Mouse (Mus musculus): Measurements from ENCODE around the gene Rgs3. TPM values are rescaled to one million over a fixed set of nuclear protein-coding genes. Genes with fewer than 3 reads are reported as not detected.

Gene Rgs3
- polyA plus RNA-seq, 1 experiment = 43.1 TPM

DNA sequence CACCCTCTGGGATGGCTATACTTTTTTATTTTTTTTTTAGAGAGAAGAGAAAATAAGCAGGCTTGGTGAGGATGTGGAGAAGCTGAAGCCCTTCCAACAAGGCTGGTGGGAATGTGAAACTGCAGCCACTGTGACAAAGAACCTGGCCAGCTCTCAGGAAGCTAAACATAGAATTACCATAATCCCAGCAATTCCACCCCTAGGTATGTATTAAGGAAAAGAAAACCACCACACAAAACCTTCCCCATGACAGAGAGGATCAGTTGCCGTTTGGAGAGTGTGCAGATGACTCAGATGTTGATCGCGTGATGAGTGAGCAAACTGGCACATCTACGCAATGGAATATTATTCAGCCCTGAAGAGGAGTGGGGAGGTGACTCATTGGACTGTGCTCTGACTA lies 179.9 kb downstream of the Rgs3 start:
- Histone ChIP-seq H3K4me1 (ENCODE audit: control insufficient read depth, insufficient read depth, low read length) (peaks cover 10% of the 10 kb centered on the region; the same call in 1 of the 2 replicates), H3K36me3 (ENCODE audit: control insufficient read depth, insufficient read depth, low read length) (no peaks in the 10 kb centered on the region), H3K27me3 (replicated peaks; ENCODE audit: control insufficient read depth, insufficient read depth, low read length) (no peaks in the 10 kb centered on the region), H3K27ac (ENCODE audit: insufficient read depth, low read depth, low read length) (no peak overlapping the region), H3K4me3 (ENCODE audit: insufficient read depth, low read depth, low read length) (no peak overlapping the region)
- no peak for TF ChIP-seq CTCF (conservative IDR thresholded peaks at IDR 0.05; ENCODE audit: insufficient read depth, insufficient read length, low read depth, low read length)
- no peak for TF ChIP-seq POLR2A (IDR thresholded peaks at IDR 0.05; ENCODE audit: low read depth, low read length)
- WGBS = over 99% methylated on average over 4 of the region's 4 CpGs
- no peak for DNase-seq

DNA sequence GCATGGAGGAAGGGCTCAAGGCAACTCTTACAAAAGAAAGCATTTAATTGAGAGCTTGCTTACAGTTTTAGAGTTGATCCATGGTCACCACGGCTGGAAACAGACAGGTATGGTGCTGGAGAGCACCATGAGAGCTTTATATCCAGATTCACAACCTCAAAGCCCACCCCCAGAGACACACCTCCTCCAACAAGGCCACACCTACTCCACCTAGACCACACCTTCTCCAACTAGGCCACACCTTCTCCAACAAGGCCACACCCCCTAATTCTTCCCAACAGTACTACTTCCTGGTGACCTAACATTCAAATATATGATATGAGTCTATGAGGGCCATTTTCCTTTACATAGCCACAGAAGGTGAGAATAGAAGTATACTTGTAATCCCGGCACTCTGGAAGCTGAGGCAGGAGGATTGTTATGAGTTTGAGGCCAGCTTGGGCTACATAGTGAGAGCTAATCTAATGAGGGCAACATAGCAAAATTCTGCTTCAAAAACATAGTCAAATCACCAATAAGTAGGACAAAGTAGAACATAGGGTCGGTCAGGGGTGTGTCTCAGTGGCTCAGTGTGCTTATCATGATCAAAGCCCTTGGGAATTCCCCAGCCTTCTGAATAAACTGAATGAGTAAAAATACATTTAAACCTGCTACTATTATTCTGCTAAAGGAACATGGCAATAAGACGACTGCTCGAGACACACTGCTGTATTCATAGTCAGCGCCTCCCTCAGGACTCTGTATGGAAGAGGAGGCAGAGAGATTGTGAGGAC lies 180.8 kb downstream of the Rgs3 start:
- peaks cover 8% of the 10 kb centered on the region; the same call in 1 of the 2 replicates for H3K4me1 ChIP-seq (ENCODE audit: control insufficient read depth, insufficient read depth, low read length)
- no peaks in the 10 kb centered on the region for H3K36me3 ChIP-seq (ENCODE audit: control insufficient read depth, insufficient read depth, low read length)
- no peak overlapping the region for H3K27ac ChIP-seq (ENCODE audit: insufficient read depth, low read depth, low read length)
- DNase-seq = no peak
- no peaks in the 10 kb centered on the region for H3K27me3 ChIP-seq (replicated peaks; ENCODE audit: control insufficient read depth, insufficient read depth, low read length)
- no peak overlapping the region for H3K4me3 ChIP-seq (ENCODE audit: insufficient read depth, low read depth, low read length)
- WGBS = 81% methylated on average over 6 of the region's 6 CpGs
- TF ChIP-seq POLR2A (IDR thresholded peaks at IDR 0.05; ENCODE audit: low read depth, low read length) (no peak), CTCF (conservative IDR thresholded peaks at IDR 0.05; ENCODE audit: insufficient read depth, insufficient read length, low read depth, low read length) (no peak)

DNA sequence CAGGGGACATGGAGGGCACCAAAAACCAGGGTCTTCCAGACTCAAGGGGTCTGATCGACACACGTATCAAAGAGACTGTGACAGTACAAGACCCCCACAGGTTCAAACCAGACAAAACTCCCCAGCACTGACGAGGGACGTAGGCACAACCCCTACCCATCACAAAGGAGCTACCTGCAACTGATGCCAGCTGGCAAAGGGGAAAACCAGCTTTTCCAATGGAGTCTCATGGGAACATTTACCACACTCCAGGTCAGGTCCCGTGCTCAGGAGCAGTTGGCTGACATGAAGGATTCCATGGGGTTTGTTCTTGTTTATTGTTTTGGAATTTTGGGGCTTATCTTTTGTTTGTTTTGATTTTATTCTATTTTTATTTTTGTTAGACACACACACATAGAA lies 181.4 kb downstream of the Rgs3 start:
- H3K27me3 ChIP-seq (replicated peaks; ENCODE audit: control insufficient read depth, insufficient read depth, low read length) = no peaks in the 10 kb centered on the region
- TF ChIP-seq POLR2A (IDR thresholded peaks at IDR 0.05; ENCODE audit: low read depth, low read length) (no peak), CTCF (conservative IDR thresholded peaks at IDR 0.05; ENCODE audit: insufficient read depth, insufficient read length, low read depth, low read length) (no peak)
- H3K4me1 ChIP-seq (ENCODE audit: control insufficient read depth, insufficient read depth, low read length) = peaks cover 5% of the 10 kb centered on the region; the same call in 1 of the 2 replicates
- 84% methylated on average over 5 of the region's 5 CpGs for WGBS
- no peak overlapping the region for H3K4me3 ChIP-seq (ENCODE audit: insufficient read depth, low read depth, low read length)
- no peak overlapping the region for H3K27ac ChIP-seq (ENCODE audit: insufficient read depth, low read depth, low read length)
- no peaks in the 10 kb centered on the region for H3K36me3 ChIP-seq (ENCODE audit: control insufficient read depth, insufficient read depth, low read length)
- DNase-seq = no peak

DNA sequence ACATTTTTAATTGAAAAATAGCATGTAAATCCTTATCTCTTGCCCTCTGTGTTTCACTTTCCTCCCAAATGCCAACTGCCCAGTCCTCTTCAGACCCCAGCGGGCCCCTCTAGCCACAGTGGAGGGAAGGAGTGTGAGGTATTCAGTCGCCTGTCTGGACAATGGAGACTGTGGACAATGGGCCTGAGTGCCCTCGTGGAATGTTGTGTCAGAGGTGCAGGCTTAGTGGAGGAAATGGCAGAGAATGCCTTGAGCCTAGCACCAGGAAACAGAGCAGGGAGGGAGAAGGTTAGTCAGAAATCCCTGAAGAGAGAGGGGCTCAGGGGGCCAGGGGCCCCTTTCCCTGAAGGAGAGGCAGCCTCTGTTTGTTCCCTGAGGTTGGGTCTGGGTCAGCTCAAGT lies 182.0 kb downstream of the Rgs3 start:
- H3K4me1 ChIP-seq (ENCODE audit: control insufficient read depth, insufficient read depth, low read length) = peaks cover 5% of the 10 kb centered on the region; the same call in 1 of the 2 replicates
- H3K27ac ChIP-seq (ENCODE audit: insufficient read depth, low read depth, low read length) = no peak overlapping the region
- DNase-seq = no peak
- 43% methylated on average over 3 of the region's 3 CpGs for WGBS
- no peaks in the 10 kb centered on the region for H3K27me3 ChIP-seq (replicated peaks; ENCODE audit: control insufficient read depth, insufficient read depth, low read length)
- no peak overlapping the region for H3K4me3 ChIP-seq (ENCODE audit: insufficient read depth, low read depth, low read length)
- TF ChIP-seq POLR2A (IDR thresholded peaks at IDR 0.05; ENCODE audit: low read depth, low read length) (no peak), CTCF (conservative IDR thresholded peaks at IDR 0.05; ENCODE audit: insufficient read depth, insufficient read length, low read depth, low read length) (no peak)
- H3K36me3 ChIP-seq (ENCODE audit: control insufficient read depth, insufficient read depth, low read length) = no peaks in the 10 kb centered on the region

DNA sequence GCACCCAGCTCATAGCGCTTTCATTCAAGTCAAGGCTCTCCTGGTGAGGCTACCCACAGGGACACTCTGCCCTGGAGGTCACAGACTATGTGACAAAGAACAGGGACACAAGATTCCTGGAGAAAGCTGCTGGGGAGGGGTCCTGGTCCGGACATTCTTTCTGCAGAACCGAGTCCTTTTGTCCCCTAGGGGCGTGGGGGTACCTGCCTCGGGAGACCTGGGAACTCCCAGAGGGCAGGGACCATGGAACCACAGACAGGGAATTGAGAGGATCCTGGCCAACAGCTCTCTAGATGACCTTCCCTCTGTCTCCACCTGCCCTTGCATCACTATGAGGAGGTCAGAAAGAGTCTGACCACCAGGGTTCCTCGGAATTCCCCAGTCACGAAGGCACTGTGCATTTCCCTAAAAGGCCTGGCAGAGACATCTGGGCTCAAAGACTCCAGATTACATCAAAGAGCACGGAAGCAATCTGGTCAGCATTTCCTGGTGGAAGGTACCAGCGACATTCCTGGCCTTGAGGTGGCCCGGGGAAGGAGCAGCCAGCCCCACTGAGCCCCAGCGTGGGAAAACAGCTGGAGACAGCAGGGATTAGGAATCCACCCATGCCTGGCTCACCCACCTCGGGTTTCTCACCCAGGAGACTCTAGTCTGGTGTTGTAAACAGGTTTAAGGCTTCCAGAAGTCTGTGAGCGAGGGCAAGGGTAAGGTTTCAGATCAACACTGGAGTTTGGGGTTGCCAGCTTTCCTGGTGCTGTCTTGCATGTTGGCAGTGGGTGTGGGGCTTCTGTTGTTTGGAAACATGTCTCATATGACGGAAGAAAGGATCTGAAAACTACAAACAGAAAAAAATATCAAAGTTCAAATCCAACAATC lies 183.5 kb downstream of the Rgs3 start:
- H3K27me3 ChIP-seq (replicated peaks; ENCODE audit: control insufficient read depth, insufficient read depth, low read length) = no peaks in the 10 kb centered on the region
- 52% methylated on average over 14 of the region's 14 CpGs for WGBS
- TF ChIP-seq POLR2A (IDR thresholded peaks at IDR 0.05; ENCODE audit: low read depth, low read length) (no peak), CTCF (conservative IDR thresholded peaks at IDR 0.05; ENCODE audit: insufficient read depth, insufficient read length, low read depth, low read length) (no peak)
- no peak overlapping the region for H3K27ac ChIP-seq (ENCODE audit: insufficient read depth, low read depth, low read length)
- peaks cover 4% of the 10 kb centered on the region; the same call in 1 of the 2 replicates for H3K4me1 ChIP-seq (ENCODE audit: control insufficient read depth, insufficient read depth, low read length)
- DNase-seq = no peak
- H3K4me3 ChIP-seq (ENCODE audit: insufficient read depth, low read depth, low read length) = no peak overlapping the region
- no peaks in the 10 kb centered on the region for H3K36me3 ChIP-seq (ENCODE audit: control insufficient read depth, insufficient read depth, low read length)

DNA sequence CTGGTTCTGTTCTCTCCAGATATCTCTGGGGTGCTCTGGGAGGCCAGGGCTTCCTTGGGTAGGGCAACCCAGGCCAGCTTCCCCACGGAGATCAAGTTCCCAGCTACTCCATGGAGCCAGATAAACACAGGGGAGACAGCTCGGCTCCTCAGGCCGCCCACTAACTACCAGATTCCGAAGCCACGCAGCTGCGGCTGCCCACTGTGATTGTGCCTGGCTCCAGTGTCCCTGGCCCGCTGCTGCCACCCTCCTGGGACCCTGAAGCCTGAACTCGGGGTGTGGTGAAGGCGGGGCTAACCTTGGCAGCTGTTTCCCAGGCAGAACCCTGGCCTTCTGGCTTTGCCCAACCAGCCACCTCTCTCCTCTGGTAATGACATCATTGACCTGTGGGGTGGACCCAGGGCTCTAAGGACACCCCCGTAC lies 184.9 kb downstream of the Rgs3 start:
- no peaks in the 10 kb centered on the region for H3K27me3 ChIP-seq (replicated peaks; ENCODE audit: control insufficient read depth, insufficient read depth, low read length)
- no peak for TF ChIP-seq POLR2A (IDR thresholded peaks at IDR 0.05; ENCODE audit: low read depth, low read length)
- no peak for TF ChIP-seq CTCF (conservative IDR thresholded peaks at IDR 0.05; ENCODE audit: insufficient read depth, insufficient read length, low read depth, low read length)
- WGBS = 57% methylated on average over 10 of the region's 10 CpGs
- no peak for DNase-seq
- no peaks in the 10 kb centered on the region for H3K4me1 ChIP-seq (ENCODE audit: control insufficient read depth, insufficient read depth, low read length)
- no peak overlapping the region for H3K27ac ChIP-seq (ENCODE audit: insufficient read depth, low read depth, low read length)
- H3K36me3 ChIP-seq (ENCODE audit: control insufficient read depth, insufficient read depth, low read length) = no peaks in the 10 kb centered on the region
- no peak overlapping the region for H3K4me3 ChIP-seq (ENCODE audit: insufficient read depth, low read depth, low read length)

Measured in kidney, adult 2 months (tissue).